Mouse (Mus musculus): Measurements from ENCODE around the gene Ckm. TPM values are rescaled to one million over a fixed set of nuclear protein-coding genes. Genes with fewer than 3 reads are reported as not detected.

Ckm gene
- polyA plus RNA-seq, 1 experiment from 2014 or later, result 0.82 TPM

DNA sequence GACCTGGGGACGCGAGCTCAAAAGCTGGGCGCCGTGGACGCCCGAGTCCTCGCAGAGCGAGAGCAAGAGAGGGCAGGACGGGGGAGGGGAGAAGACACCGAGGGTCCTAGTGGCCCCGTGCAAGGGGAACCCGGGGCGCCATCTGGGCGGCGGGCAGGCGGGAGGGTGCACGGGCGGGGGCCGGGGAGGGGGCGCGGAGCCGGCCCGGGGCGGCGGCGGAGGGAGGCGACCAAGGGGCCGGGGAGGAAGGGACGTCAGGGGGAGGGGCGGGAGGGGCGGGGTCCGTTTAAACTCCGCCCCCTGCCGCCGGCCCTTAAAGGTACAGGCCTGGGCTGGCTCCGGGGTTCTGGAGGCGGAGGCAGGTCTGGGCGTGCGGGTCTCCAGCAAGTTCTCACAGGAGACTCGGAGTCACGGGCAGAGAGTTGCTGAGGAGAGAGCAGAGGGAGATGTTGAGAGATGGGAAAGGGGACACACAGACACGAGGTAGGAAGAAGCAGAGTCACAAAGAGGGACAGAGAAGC, 54.1 kb downstream of the Ckm start, which contains the start of gene Mark4:
Mark4 (minus strand) TSS at position 231 of the 521 bp plus-strand sequence.
- Histone ChIP-seq H3K9ac (peak within 1 kb of the TSS; percentile 80), H3K36me3 (no peaks in the 10 kb centered on the region), H3K27me3 (0 out of 2 replicates have a peak, but pooled peaks cover 6% of the 10 kb centered on the region), H3K27ac (peak within 1 kb of the TSS; percentile 50), H3K9me3 (replicated peaks) (no peaks in the 10 kb centered on the region), H3K4me2 (peak within 1 kb of the TSS; percentile 91), H3K4me3 (replicated peaks) (peak within 1 kb of the TSS; percentile 81), H3K4me1 (replicated peaks) (peaks cover 60% of the 10 kb centered on the region)
- DNase-seq (peak; percentile 69), ATAC-seq (ENCODE audit: low read depth) (peak; percentile 80)
- 1% methylated on average over 28 of the region's 42 CpGs for WGBS (ENCODE audit: insufficient replicate concordance)

DNA sequence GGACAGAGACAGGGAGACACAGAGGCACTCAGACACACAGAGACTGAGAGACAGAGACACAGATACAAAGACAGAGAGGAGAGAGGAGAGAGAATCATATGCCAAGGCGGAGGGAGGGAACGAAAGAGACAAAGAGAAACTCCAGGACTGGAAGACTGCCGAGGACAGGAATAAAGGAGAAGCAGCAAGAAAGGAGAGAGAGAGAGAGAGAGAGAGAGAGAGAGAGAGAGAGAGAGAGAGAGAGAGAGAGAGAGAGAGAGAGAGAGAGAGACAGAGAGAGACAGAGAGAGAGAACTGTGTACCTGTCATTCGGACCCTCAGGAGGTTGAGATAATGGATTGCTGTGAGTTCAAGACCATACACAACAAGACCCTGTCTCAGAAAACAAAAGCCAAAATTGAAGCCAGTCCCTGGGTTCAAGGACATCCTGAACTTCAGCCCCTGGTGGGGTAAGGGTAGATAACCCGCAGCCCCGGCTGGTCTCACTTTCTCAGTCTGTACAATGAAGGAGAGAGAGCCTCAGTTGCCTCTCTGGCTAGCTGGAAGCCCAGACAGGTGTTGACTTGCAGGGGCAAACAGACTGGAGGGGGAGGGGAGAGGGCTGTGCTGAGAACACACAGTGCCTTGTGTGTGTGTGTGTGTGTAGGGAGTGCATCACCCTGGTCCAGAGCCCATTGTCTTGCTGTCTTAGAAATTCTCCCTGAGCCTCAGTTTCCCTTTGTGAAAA, 54.7 kb downstream of the Ckm start:
- Histone ChIP-seq H3K9me3 (replicated peaks) (no peaks in the 10 kb centered on the region), H3K4me1 (replicated peaks) (peaks cover 60% of the 10 kb centered on the region), H3K36me3 (no peaks in the 10 kb centered on the region), H3K9ac (peak overlapping the region; percentile 80), H3K27ac (no peak overlapping the region), H3K27me3 (peaks cover 6% of the 10 kb centered on the region; the same call in 1 of the 2 replicates), H3K4me2 (peak overlapping the region; percentile 91), H3K4me3 (replicated peaks) (peak overlapping the region; percentile 81)
- 34% methylated on average over 6 of the region's 6 CpGs for WGBS (ENCODE audit: insufficient replicate concordance)
- DNase-seq (no peak), ATAC-seq (ENCODE audit: low read depth) (no peak)

DNA sequence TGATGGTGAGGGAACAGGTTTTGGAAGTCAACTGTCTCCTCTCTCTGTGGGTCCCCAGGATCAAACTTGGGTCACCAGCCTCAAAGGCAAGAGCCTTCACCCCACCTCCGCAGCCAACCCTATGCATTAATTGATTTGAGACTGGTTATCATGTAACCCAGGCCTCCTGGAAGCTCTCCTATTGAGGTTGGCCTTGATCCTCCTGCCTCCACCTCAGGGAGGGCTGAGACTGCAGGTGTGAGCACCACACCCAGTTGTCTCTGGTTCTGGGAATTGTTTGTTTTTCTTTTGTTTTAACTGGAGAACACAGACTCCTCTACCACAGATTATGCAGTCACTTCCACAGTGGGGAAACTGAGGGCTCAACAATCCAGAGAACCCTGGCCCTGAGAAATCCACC, 55.9 kb downstream of the Ckm start:
- H3K4me1 ChIP-seq (replicated peaks), result peaks cover 58% of the 10 kb centered on the region
- no peak overlapping the region for H3K9ac ChIP-seq
- H3K36me3 ChIP-seq, result no peaks in the 10 kb centered on the region
- ATAC-seq (ENCODE audit: low read depth), result no peak
- peaks cover 17% of the 10 kb centered on the region; the same call in 1 of the 2 replicates for H3K27me3 ChIP-seq
- DNase-seq, result no peak
- no peak overlapping the region for H3K4me2 ChIP-seq
- H3K4me3 ChIP-seq (replicated peaks), result no peak overlapping the region
- H3K9me3 ChIP-seq (replicated peaks), result no peaks in the 10 kb centered on the region
- no peak overlapping the region for H3K27ac ChIP-seq
- 61% methylated on average over 1 of the region's 1 CpGs for WGBS (ENCODE audit: insufficient replicate concordance)

DNA sequence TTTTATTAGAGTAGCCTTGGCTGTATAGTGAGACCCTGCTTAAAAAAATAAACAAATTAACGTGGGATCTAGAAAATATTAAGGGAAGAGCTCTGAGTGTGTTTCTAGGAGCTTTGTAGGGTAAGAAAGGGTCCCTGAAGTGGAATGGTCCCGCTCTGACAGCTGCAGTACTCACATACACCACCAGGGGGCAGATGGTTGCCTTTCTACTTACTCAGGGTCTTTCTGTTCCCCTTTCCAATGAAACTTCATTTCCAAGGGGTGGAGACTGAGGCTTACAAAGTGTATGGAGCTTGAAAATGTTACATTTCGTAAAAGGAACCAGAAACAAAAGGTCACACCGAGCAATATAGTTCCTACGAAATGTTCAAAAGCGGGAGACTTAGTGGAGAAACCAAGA, 56.9 kb downstream of the Ckm start:
- DNase-seq (peak; percentile 36), ATAC-seq (ENCODE audit: low read depth) (no peak)
- 11% methylated on average over 6 of the region's 6 CpGs for whole genome bisulfite sequencing (ENCODE audit: insufficient replicate concordance)
- Histone ChIP-seq H3K27me3 (peaks cover 24% of the 10 kb centered on the region), H3K4me2 (no peak overlapping the region), H3K9me3 (replicated peaks) (no peaks in the 10 kb centered on the region), H3K9ac (no peak overlapping the region), H3K4me3 (replicated peaks) (no peak overlapping the region), H3K4me1 (replicated peaks) (peaks cover 52% of the 10 kb centered on the region), H3K27ac (no peak overlapping the region), H3K36me3 (no peaks in the 10 kb centered on the region)

DNA sequence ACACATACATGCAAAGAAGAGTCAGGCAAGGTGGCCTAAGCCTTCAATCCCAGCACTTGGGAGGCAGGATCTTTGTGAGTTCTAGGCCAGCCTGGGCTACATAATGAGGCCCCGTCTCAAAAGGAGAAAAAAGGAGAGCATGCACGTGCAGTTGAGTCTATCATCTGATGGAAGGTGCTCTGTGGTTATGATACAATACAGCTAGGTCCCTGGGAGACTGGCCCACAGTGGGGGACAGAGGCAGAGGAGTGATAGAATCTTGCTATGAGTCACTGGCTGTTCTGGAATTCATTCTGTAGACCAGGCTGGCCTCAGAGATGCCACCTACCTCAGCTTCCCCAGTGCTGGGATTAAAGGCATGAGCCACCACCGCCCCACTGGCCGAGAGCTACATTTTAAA, 57.9 kb downstream of the Ckm start:
- Histone ChIP-seq H3K9ac (no peak overlapping the region), H3K36me3 (no peaks in the 10 kb centered on the region), H3K4me3 (replicated peaks) (0 out of 2 replicates have a peak overlapping the region, but pooled peaks have one; percentile 3), H3K4me2 (peak overlapping the region; percentile 23; the same call in 1 of the 2 replicates), H3K27me3 (peaks cover 24% of the 10 kb centered on the region), H3K9me3 (replicated peaks) (no peaks in the 10 kb centered on the region), H3K4me1 (replicated peaks) (peaks cover 47% of the 10 kb centered on the region), H3K27ac (no peak overlapping the region; the same call in 1 of the 2 replicates)
- DNase-seq (no peak), ATAC-seq (ENCODE audit: low read depth) (no peak)
- 30% methylated on average over 4 of the region's 4 CpGs for WGBS (ENCODE audit: insufficient replicate concordance)

DNA sequence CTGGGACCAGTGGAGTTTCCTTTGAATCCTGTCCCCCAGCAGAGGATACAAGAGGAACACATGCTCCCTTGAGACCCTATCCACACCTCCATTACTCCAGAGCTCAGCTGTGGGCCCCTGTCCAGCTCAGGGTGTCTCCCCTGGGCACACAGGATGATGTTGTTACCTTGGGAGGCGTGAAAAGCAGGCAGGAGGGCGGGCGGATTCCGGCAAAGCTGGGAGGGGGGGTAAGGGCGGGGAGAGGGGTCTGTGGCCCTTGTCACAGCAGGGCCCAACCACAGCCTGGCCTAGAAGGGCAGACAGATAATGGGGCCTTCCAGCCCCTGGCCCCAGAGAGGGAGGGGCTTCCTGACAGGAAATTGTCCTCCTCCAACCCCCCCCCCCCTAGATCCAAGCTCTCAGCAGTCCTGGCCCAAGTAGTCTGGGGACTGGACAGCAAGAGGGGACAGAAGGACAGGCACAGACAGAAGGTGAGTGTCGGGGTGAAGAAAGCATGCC, 58.4 kb downstream of the Ckm start, which contains the start of gene Exoc3l2:
Exoc3l2 (plus strand) TSS at position 448 of the 498 bp plus-strand sequence.
- DNase-seq (no peak), ATAC-seq (ENCODE audit: low read depth) (no peak)
- H3K4me1 ChIP-seq (replicated peaks), result peaks cover 47% of the 10 kb centered on the region
- H3K4me3 ChIP-seq (replicated peaks), result peak within 1 kb of the TSS; percentile 36
- WGBS (ENCODE audit: insufficient replicate concordance), result 14% methylated on average over 6 of the region's 6 CpGs
- peaks cover 24% of the 10 kb centered on the region for H3K27me3 ChIP-seq
- no peaks in the 10 kb centered on the region for H3K36me3 ChIP-seq
- H3K9me3 ChIP-seq (replicated peaks), result no peaks in the 10 kb centered on the region
- H3K4me2 ChIP-seq, result peak within 1 kb of the TSS; percentile 32
- H3K27ac ChIP-seq, result no peak within 1 kb of the TSS; the same call in 1 of the 2 replicates
- peak within 1 kb of the TSS; percentile 43; the same call in 1 of the 2 replicates for H3K9ac ChIP-seq

DNA sequence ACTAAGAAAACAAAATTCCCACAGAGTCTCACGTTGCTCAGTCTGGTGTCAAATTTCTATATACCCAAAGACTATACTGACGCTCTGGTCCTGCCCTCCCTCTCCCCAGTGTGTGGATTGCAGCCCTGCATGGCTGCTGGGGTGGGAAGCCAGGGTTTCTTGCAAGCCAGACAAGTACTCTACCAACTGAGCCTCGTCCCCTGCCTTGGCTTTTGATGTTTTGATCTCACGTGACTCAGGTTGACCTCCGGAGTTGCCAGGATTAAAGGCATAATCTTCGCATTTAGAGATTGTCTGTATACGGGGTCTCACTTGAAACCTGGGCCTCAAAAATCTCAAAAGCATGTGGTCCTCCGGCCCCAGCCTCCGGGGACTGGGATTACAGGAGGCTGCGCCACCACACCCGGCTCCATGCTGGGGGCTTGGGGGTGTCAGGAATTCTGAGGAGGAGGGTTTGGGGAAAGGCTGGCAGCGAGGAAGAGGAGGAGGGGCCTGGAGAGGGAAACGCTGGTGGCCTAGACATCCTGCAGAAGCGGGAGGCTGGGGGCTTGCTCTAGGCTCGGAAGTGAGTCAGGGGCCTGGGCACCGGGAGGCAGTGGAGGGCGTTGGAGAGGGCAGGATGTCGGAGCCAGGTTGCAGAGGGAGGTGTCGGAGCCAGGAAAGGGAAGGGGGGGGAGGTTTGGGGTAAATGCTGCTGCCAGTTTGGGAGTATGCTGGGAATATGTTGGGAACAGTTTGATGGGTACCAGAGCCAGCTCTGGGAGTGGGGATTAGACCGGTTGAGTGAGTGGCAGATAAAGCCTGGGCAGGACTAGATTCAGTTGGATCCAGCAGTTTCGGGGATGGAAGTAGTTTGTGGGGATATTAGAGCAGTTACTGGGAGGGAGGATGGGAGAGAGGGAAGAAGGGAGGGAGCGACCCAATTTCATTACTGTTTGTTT, 60.1 kb downstream of the Ckm start:
- H3K27ac ChIP-seq, result no peak overlapping the region
- ATAC-seq (ENCODE audit: low read depth) (no peak), DNase-seq (no peak)
- H3K4me3 ChIP-seq (replicated peaks), result peak overlapping the region; percentile 12
- peak overlapping the region; percentile 32 for H3K4me2 ChIP-seq
- H3K9ac ChIP-seq, result 0 out of 2 replicates have a peak overlapping the region, but pooled peaks have one; percentile 20
- H3K4me1 ChIP-seq (replicated peaks), result peaks cover 40% of the 10 kb centered on the region
- H3K27me3 ChIP-seq, result peaks cover 33% of the 10 kb centered on the region
- 14% methylated on average over 22 of the region's 22 CpGs for WGBS (ENCODE audit: insufficient replicate concordance)
- H3K9me3 ChIP-seq (replicated peaks), result no peaks in the 10 kb centered on the region
- H3K36me3 ChIP-seq, result no peaks in the 10 kb centered on the region

DNA sequence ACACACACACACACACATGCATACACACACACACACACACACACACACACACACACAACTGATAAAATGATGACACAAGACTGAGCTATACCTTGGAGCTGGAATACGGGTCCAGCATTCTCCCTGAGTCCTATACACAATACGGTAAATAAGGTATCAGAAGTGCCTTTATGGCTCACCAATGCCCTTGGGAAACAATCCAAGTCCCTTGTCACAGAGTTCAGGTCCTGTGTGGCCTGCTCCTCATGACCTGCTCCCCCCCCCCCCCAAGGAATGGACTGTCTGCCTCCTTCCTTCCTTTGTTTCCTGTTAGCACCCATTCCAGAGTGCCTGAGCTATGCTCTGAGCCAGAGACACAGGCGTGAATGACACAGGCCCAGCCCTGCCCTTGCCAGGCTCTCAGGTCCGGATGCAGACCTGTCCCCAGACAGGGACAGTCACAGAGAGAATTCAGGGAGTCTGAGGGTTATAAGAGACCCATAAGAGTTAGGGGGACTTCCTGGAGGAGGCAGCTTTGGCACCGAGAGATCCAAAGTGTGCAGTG, 62.1 kb downstream of the Ckm start:
- ATAC-seq (ENCODE audit: low read depth) (peak; percentile 38; the same call in 1 of the 2 replicates), DNase-seq (no peak)
- no peaks in the 10 kb centered on the region for H3K36me3 ChIP-seq
- H3K27ac ChIP-seq, result 0 out of 2 replicates have a peak overlapping the region, but pooled peaks have one; percentile 13
- H3K9me3 ChIP-seq (replicated peaks), result no peaks in the 10 kb centered on the region
- H3K4me3 ChIP-seq (replicated peaks), result no peak overlapping the region
- 56% methylated on average over 5 of the region's 5 CpGs for WGBS (ENCODE audit: insufficient replicate concordance)
- no peak overlapping the region for H3K9ac ChIP-seq
- no peak overlapping the region for H3K4me2 ChIP-seq
- H3K27me3 ChIP-seq, result peaks cover 44% of the 10 kb centered on the region
- peaks cover 45% of the 10 kb centered on the region for H3K4me1 ChIP-seq (replicated peaks)

DNA sequence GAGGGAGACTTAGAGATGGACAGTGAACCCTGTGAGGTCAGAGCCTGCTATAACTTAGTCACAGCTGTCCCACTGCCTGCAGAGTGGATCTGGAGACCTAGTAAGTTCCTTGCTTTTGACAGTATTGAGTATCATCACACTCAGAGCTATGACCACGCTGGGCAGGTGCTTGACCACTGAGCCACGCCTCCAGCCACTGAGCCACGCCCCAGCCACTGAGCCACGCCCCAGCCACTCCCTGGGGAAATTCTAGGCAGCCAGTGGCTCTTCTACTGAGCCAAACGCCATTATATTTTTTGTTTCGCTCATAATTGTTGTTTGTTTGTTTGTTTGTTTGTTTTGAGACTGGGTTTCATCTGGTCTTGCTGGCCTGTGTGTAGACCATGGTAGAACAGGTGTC, 63.1 kb downstream of the Ckm start:
- WGBS (ENCODE audit: insufficient replicate concordance), result 26% methylated on average over 6 of the region's 6 CpGs
- DNase-seq (peak; percentile 23), ATAC-seq (ENCODE audit: low read depth) (no peak)
- Histone ChIP-seq H3K36me3 (no peaks in the 10 kb centered on the region), H3K9ac (no peak overlapping the region), H3K27me3 (peaks cover 50% of the 10 kb centered on the region), H3K4me2 (no peak overlapping the region), H3K27ac (no peak overlapping the region), H3K4me1 (replicated peaks) (peaks cover 46% of the 10 kb centered on the region), H3K4me3 (replicated peaks) (no peak overlapping the region), H3K9me3 (replicated peaks) (no peaks in the 10 kb centered on the region)

DNA sequence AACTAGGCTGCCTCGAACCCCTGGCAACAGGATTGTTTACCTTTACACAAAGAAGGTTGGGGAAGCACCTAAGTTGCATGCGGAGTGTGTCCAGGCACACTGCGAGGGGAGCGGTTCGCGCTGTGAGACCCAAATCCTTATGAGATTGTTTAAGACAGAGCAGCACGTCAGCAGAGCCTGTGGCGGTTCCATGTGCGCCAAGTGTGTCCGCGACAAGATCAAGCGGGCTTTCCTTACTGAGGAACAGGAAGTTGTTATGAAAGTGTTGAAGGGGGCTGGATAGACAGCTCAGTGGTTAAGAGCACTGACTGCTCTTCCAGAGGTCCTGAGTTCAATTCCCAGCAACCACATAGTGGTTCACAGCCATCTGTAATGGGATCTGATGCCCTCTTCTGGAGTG, 63.7 kb downstream of the Ckm start:
- DNase-seq, result no peak
- no peak overlapping the region for H3K4me2 ChIP-seq
- no peak overlapping the region for H3K27ac ChIP-seq
- no peak overlapping the region for H3K9ac ChIP-seq
- ATAC-seq (ENCODE audit: low read depth), result no peak
- H3K27me3 ChIP-seq, result peaks cover 54% of the 10 kb centered on the region
- WGBS (ENCODE audit: insufficient replicate concordance), result 51% methylated on average over 12 of the region's 12 CpGs
- no peak overlapping the region for H3K4me3 ChIP-seq (replicated peaks)
- no peaks in the 10 kb centered on the region for H3K9me3 ChIP-seq (replicated peaks)
- H3K4me1 ChIP-seq (replicated peaks), result peaks cover 42% of the 10 kb centered on the region
- H3K36me3 ChIP-seq, result no peaks in the 10 kb centered on the region

All from liver, embryonic 13.5 days (tissue).